Mouse (Mus musculus): ENCODE measurements around the gene Sod3. TPM values are rescaled to one million over a fixed set of nuclear protein-coding genes. Genes with fewer than 3 reads are reported as not detected.

Sod3 gene
- not detected in 2 replicates for total RNA-seq (2012; rRNA removed)
- not detected for polyA plus RNA-seq (2012; ENCODE audit: insufficient read depth in 1 of 2, insufficient read length in 2 of 2, low read depth in 1 of 2, low replicate concordance in 2 of 2, missing spikeins in 1 of 2)

DNA sequence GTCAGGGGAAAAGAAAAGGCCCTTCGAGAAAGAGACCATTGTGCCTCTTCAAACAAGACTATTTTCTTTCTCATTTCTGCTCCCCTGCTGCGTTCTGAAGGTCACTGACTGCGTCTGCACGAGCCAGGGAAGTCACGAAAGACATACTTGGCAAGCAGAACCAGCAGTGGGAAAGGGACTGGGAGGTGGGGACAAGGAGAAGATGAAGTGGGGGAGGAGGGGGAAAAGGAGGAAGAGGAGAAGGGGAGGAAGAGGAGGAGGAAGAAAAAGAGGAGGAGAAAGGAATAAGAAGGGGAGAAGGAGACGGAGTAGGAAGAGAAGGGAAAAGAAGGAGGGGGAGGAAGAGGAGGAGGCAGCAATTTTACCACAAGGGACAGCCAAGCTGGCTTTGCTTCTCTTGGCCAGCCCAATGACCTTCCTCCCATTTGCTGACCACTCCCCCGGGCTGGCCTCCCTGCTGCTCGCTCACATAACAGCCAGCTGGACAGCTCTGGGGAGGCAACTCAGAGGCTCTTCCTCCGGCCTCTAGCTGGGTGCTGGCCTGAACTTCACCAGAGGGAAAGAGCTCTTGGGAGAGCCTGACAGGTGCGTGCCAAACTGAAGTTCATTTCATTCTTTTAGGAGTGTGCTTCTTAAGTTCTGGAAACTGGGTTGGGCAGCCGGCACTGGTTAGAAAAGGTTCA is at the start of gene Sod3:
TSS of gene Sod3 (plus strand) at position 324 of the 683 bp plus-strand sequence.
- DNase-seq (ENCODE audit: low read depth, low spot score): no peak
- no peaks in the 10 kb centered on the region for H3K4me1 ChIP-seq (ENCODE audit: control insufficient read depth in 1 of 2, insufficient read depth in 2 of 2, low read length in 2 of 2)
- no peaks in the 10 kb centered on the region for H3K9me3 ChIP-seq (replicated peaks; ENCODE audit: insufficient read depth, low read length)
- H3K79me2 ChIP-seq (ENCODE audit: control insufficient read depth, insufficient read depth, low read length, poor library complexity): no peaks in the 10 kb centered on the region
- no peak within 1 kb of the TSS for H3K27ac ChIP-seq (ENCODE audit: control insufficient read depth, low read depth, low read length)
- H3K36me3 ChIP-seq (ENCODE audit: control insufficient read depth in 1 of 2, insufficient read depth in 2 of 2, low read length in 2 of 2): no peaks in the 10 kb centered on the region
- no peaks in the 10 kb centered on the region for H3K27me3 ChIP-seq (ENCODE audit: control insufficient read depth in 1 of 2, insufficient read depth in 2 of 2, low read length in 2 of 2)
- H3K4me3 ChIP-seq (ENCODE audit: control insufficient read depth in 1 of 2, insufficient read depth in 1 of 2, low read depth in 2 of 2, low read length in 2 of 2): no peak within 1 kb of the TSS
- no peak within 1 kb of the TSS for H3K9ac ChIP-seq (ENCODE audit: control insufficient read depth, low read depth, low read length, poor library complexity, severe bottlenecking)
- TF ChIP-seq RCOR1 (IDR thresholded peaks at IDR 0.05; ENCODE audit: low read depth, low read length): no peak

DNA sequence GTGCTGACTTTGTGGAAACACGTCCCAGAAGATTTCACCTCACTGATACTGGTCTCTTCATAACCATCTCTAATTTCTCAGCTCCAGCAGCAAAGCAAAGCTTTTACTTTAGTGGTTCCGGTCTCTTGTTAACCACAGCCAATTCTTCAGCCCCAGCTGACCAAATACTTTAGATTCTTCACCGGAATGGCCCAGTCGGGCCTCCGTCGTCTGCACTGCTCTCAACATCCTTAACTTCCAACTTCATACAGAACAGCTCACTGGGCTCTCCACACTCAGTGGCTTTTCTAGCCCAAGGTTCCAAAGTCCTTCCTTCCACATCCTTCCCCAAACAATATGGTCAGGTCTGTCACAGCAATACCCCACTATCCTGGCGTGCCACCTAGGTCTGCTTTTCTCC is 46.7 kb upstream of the Sod3 start:
- TF ChIP-seq UBTF (IDR thresholded peaks at IDR 0.05; ENCODE audit: borderline replicate concordance, insufficient read depth, low read depth, low read length): no peak
- TF ChIP-seq POLR2AphosphoS5 (IDR thresholded peaks at IDR 0.05; ENCODE audit: borderline replicate concordance, low read depth, low read length): no peak
- no peak for TF ChIP-seq USF1 (IDR thresholded peaks at IDR 0.05; ENCODE audit: low read depth, low read length)
- no peak for TF ChIP-seq POLR2AphosphoS2 (IDR thresholded peaks at IDR 0.05; ENCODE audit: low read length)
- TF ChIP-seq TCF12 (IDR thresholded peaks at IDR 0.05; ENCODE audit: low read depth, low read length): no peak
- no peak for TF ChIP-seq MXI1 (IDR thresholded peaks at IDR 0.05; ENCODE audit: low read depth, low read length)
- TF ChIP-seq E2F4 (IDR thresholded peaks at IDR 0.05; ENCODE audit: borderline replicate concordance, low read depth, low read length): no peak
- no peak for TF ChIP-seq POLR2A (IDR thresholded peaks at IDR 0.05; ENCODE audit: control insufficient read depth in 1 of 2, insufficient read depth in 1 of 2, low read depth in 1 of 2, low read length in 2 of 2, poor library complexity in 1 of 2)
- no peak for DNase-seq (ENCODE audit: low read depth, low spot score)
- no peak overlapping the region for H3K9ac ChIP-seq (ENCODE audit: control insufficient read depth, low read depth, low read length, poor library complexity, severe bottlenecking)
- H3K9me3 ChIP-seq (replicated peaks; ENCODE audit: insufficient read depth, low read length): no peaks in the 10 kb centered on the region
- no peaks in the 10 kb centered on the region for H3K4me1 ChIP-seq (ENCODE audit: control insufficient read depth in 1 of 2, insufficient read depth in 2 of 2, low read length in 2 of 2)
- H3K4me3 ChIP-seq (ENCODE audit: control insufficient read depth in 1 of 2, insufficient read depth in 1 of 2, low read depth in 2 of 2, low read length in 2 of 2): no peak overlapping the region
- no peak overlapping the region for H3K27ac ChIP-seq (ENCODE audit: control insufficient read depth, low read depth, low read length)
- H3K27me3 ChIP-seq (ENCODE audit: control insufficient read depth in 1 of 2, insufficient read depth in 2 of 2, low read length in 2 of 2): no peaks in the 10 kb centered on the region; a peak in 1 of 4 replicates
- H3K79me2 ChIP-seq (ENCODE audit: control insufficient read depth, insufficient read depth, low read length, poor library complexity): no peaks in the 10 kb centered on the region
- H3K36me3 ChIP-seq (ENCODE audit: control insufficient read depth in 1 of 2, insufficient read depth in 2 of 2, low read length in 2 of 2): no peaks in the 10 kb centered on the region

DNA sequence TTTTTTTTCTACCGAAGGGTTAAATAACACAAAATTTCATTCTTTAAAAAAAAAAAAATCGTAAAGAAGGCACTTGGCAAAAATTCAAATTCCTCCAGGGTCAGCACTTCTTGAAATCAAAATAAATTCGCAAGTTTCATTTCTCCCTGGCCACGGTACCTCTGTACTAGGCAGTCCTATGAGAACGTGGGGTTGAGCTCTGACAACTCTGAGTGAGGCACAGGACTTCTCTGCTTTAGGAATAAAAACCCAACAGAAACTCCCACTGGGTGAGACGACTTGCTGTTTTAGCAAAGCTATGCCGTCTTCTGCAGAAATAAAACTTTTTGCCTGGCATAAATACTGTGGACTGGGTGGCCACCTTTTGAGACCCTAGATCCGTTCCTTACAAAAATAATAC is 44.1 kb upstream of the Sod3 start:
- Histone ChIP-seq H3K9me3 (replicated peaks; ENCODE audit: insufficient read depth, low read length) (no peaks in the 10 kb centered on the region), H3K27me3 (ENCODE audit: control insufficient read depth in 1 of 2, insufficient read depth in 2 of 2, low read length in 2 of 2) (no peaks in the 10 kb centered on the region; a peak in 1 of 4 replicates), H3K27ac (ENCODE audit: control insufficient read depth, low read depth, low read length) (no peak overlapping the region), H3K36me3 (ENCODE audit: control insufficient read depth in 1 of 2, insufficient read depth in 2 of 2, low read length in 2 of 2) (no peaks in the 10 kb centered on the region), H3K79me2 (ENCODE audit: control insufficient read depth, insufficient read depth, low read length, poor library complexity) (no peaks in the 10 kb centered on the region), H3K4me3 (ENCODE audit: control insufficient read depth in 1 of 2, insufficient read depth in 1 of 2, low read depth in 2 of 2, low read length in 2 of 2) (no peak overlapping the region), H3K9ac (ENCODE audit: control insufficient read depth, low read depth, low read length, poor library complexity, severe bottlenecking) (no peak overlapping the region), H3K4me1 (ENCODE audit: control insufficient read depth in 1 of 2, insufficient read depth in 2 of 2, low read length in 2 of 2) (no peaks in the 10 kb centered on the region)
- TF ChIP-seq JUND (IDR thresholded peaks at IDR 0.05; ENCODE audit: low read depth, low read length): no peak
- TF ChIP-seq CTCF (IDR thresholded peaks at IDR 0.05 in 2 of 3, conservative IDR thresholded peaks at IDR 0.05 in 1 of 3; ENCODE audit: control insufficient read depth in 1 of 3, insufficient read depth in 1 of 3, low read depth in 2 of 3, low read length in 3 of 3, poor library complexity in 1 of 3, severe bottlenecking in 1 of 3): no peak
- no peak for TF ChIP-seq MAFK (IDR thresholded peaks at IDR 0.05; ENCODE audit: borderline replicate concordance, low read depth, low read length)
- TF ChIP-seq RAD21 (IDR thresholded peaks at IDR 0.05; ENCODE audit: low read depth, low read length): no peak
- TF ChIP-seq E2F4 (IDR thresholded peaks at IDR 0.05; ENCODE audit: borderline replicate concordance, low read depth, low read length): no peak
- no peak for TF ChIP-seq KAT2A (conservative IDR thresholded peaks at IDR 0.05; ENCODE audit: low read depth, low read length)
- TF ChIP-seq POLR2AphosphoS2 (IDR thresholded peaks at IDR 0.05; ENCODE audit: low read length): no peak
- DNase-seq (ENCODE audit: low read depth, low spot score): no peak

Measured in MEL (cell line).